Mouse (Mus musculus) layer of hippocampus, adult 2 months (tissue): ENCODE data around the gene Samhd1. TPM values are rescaled to one million over a fixed set of nuclear protein-coding genes. Genes with fewer than 3 reads are reported as not detected.

Experiments
- DNase-seq, 2 experiments: peaks; one replicate each; pipeline ENCODE4 v3.0.0; 2022; ENCODE audit warnings: low spot score in 2 of 2
- H3K27ac ChIP-seq: fragments of 200-600 bp; 2 replicates; pipeline ENCODE4 v1.8.1; 2022
- H3K4me3 ChIP-seq: fragments of 200-600 bp; 2 replicates; pipeline ENCODE4 v1.8.1; 2022; ENCODE audit warnings: mild to moderate bottlenecking
- CTCF ChIP-seq: fragments of 200-600 bp; conservative IDR thresholded peaks from 2 replicates; pipeline ENCODE4 v1.8.1; 2022; ENCODE audit warnings: antibody characterized with exemption, mild to moderate bottlenecking, moderate library complexity
- total RNA-seq, 2 experiments: library from RNA; stranded (reverse); gene quantifications; 2 replicates each; pipeline ENCODE4 v1.2.3; 2021

Samhd1 gene
- total RNA-seq, 2 experiments from 2014 or later = 14.3 to 16.8 TPM

GRCm38 (mm10) chr2:157079701-157080180, 55.3 kb downstream of the Samhd1 start:
- Histone ChIP-seq H3K27ac (peak overlapping the region; percentile 95), H3K4me3 (peak overlapping the region; percentile 80)
- no peak for DNase-seq
- no peak for TF ChIP-seq CTCF

GRCm38 (mm10) chr2:157078793-157079700, 56.0 kb downstream of the Samhd1 start, which contains the start of gene Soga1:
Soga1 (minus strand) TSS chr2:157079254.
- Histone ChIP-seq H3K27ac (peak within 1 kb of the TSS; percentile 95), H3K4me3 (peak within 1 kb of the TSS; percentile 80)
- TF ChIP-seq CTCF = peak; percentile 70
- DNase-seq = peak; percentile 77 to 85

GRCm38 (mm10) chr2:157078059-157078792, 56.8 kb downstream of the Samhd1 start:
- Histone ChIP-seq H3K4me3 (peak overlapping the region; percentile 80), H3K27ac (peak overlapping the region; percentile 95)
- DNase-seq = no peak
- no peak for TF ChIP-seq CTCF

- H3K4me3 ChIP-seq = peak overlapping the region; percentile 80
Measured at GRCm38 (mm10) chr2:157077641-157078058, 57.4 kb downstream of the Samhd1 start.

GRCm38 (mm10) chr2:157077160-157077559, 57.9 kb downstream of the Samhd1 start:
- H3K27ac ChIP-seq = peak overlapping the region; percentile 95
- peak overlapping the region; percentile 80 for H3K4me3 ChIP-seq
- DNase-seq = no peak
- no peak for TF ChIP-seq CTCF

More at GRCm38 (mm10) chr2:157077641-157078058, 57.4 kb downstream of the Samhd1 start:
- H3K27ac ChIP-seq = peak overlapping the region; percentile 95
- DNase-seq = peak; percentile 70 to 72
- TF ChIP-seq CTCF = no peak

- no peak for DNase-seq
- TF ChIP-seq CTCF = no peak
- Histone ChIP-seq H3K4me3 (peak overlapping the region; percentile 80), H3K27ac (peak overlapping the region; percentile 95)
Measured at GRCm38 (mm10) chr2:157076585-157076984, 58.5 kb downstream of the Samhd1 start.

GRCm38 (mm10) chr2:157075685-157076084, 59.4 kb downstream of the Samhd1 start:
- H3K4me3 ChIP-seq = peak overlapping the region; percentile 80; the same call in 1 of the 2 replicates
- TF ChIP-seq CTCF = peak; percentile 59
- DNase-seq = no peak
- peak overlapping the region; percentile 95 for H3K27ac ChIP-seq

GRCm38 (mm10) chr2:157075226-157075625, 59.8 kb downstream of the Samhd1 start:
- no peak overlapping the region for H3K4me3 ChIP-seq
- no peak for TF ChIP-seq CTCF
- no peak for DNase-seq

GRCm38 (mm10) chr2:157074772-157075171, 60.3 kb downstream of the Samhd1 start:
- Histone ChIP-seq H3K27ac (peak overlapping the region; percentile 36; the same call in 1 of the 2 replicates), H3K4me3 (peak overlapping the region; percentile 26; the same call in 1 of the 2 replicates)
- no peak for DNase-seq
- no peak for TF ChIP-seq CTCF

More at GRCm38 (mm10) chr2:157075226-157075625, 59.8 kb downstream of the Samhd1 start:
- no peak overlapping the region for H3K27ac ChIP-seq

GRCm38 (mm10) chr2:157074186-157074724, 60.8 kb downstream of the Samhd1 start:
- DNase-seq = no peak
- Histone ChIP-seq H3K27ac (peak overlapping the region; percentile 36; the same call in 1 of the 2 replicates), H3K4me3 (peak overlapping the region; percentile 26; the same call in 1 of the 2 replicates)
- no peak for TF ChIP-seq CTCF

- no peak for TF ChIP-seq CTCF
- no peak overlapping the region for H3K4me3 ChIP-seq
- peak overlapping the region; percentile 36; the same call in 1 of the 2 replicates for H3K27ac ChIP-seq
- no peak for DNase-seq
Measured at GRCm38 (mm10) chr2:157073378-157074052, 61.5 kb downstream of the Samhd1 start.
